Mouse (Mus musculus) G1E (cell line): Measurements from ENCODE around the gene Cdkl3.

Experiments
- CTCF ChIP-seq: IDR thresholded peaks from 2 replicates; pipeline ENCODE4 v1.5.1; 2012; ENCODE audit warnings: low read depth, low read length, inconsistent platforms, mixed read lengths
- GATA1 ChIP-seq: IDR thresholded peaks from 2 replicates; pipeline ENCODE4 v1.6.1; 2012; ENCODE audit warnings: borderline replicate concordance, low read length, inconsistent platforms, mixed read lengths
- POLR2AphosphoS5 ChIP-seq: IDR thresholded peaks from 2 replicates; pipeline ENCODE4 v1.6.1; 2012; ENCODE audit warnings: low read depth, low read length, inconsistent platforms; ENCODE audit not compliant: insufficient replicate concordance

GRCm38 (mm10) chr11:52085857-52086203 is 81.8 kb downstream of the Cdkl3 start:
- no peak for TF ChIP-seq CTCF
- TF ChIP-seq GATA1: no peak
- no peak for TF ChIP-seq POLR2AphosphoS5
